Mouse (Mus musculus) testis, adult 2 months (tissue): Measurements from ENCODE around the gene Irf9. TPM values are rescaled to one million over a fixed set of nuclear protein-coding genes. Genes with fewer than 3 reads are reported as not detected.

Source experiments
- H3K27ac ChIP-seq: fragments of 200-500 bp; 2 replicates; pipeline ENCODE4 v1.5.1; 2012; ENCODE audit warnings: low read depth, low read length; ENCODE audit not compliant: control insufficient read depth, insufficient read depth
- H3K27me3 ChIP-seq: fragments of 200-500 bp; 2 replicates; pipeline ENCODE4 v1.6.1; 2012; ENCODE audit warnings: mild to moderate bottlenecking, low read length, moderate library complexity; ENCODE audit not compliant: control insufficient read depth, insufficient read depth
- H3K36me3 ChIP-seq: fragments of 200-500 bp; 2 replicates; pipeline ENCODE4 v1.6.1; 2012; ENCODE audit warnings: mild to moderate bottlenecking, low read length; ENCODE audit not compliant: control insufficient read depth, insufficient read depth
- H3K4me1 ChIP-seq: fragments of 200-500 bp; 2 replicates; pipeline ENCODE4 v1.6.1; 2012; ENCODE audit warnings: low read length; ENCODE audit not compliant: control insufficient read depth, insufficient read depth
- H3K4me3 ChIP-seq: fragments of 200-500 bp; 2 replicates; pipeline ENCODE4 v1.5.1; 2012; ENCODE audit warnings: low read depth, mild to moderate bottlenecking, low read length, moderate library complexity, mixed read lengths; ENCODE audit not compliant: control insufficient read depth
- CTCF ChIP-seq: fragments of 200-500 bp; IDR thresholded peaks from 2 replicates; pipeline ENCODE4 v1.5.1; 2012; ENCODE audit warnings: low read depth, mild to moderate bottlenecking, inconsistent platforms, low read length, moderate library complexity; ENCODE audit not compliant: control insufficient read depth, insufficient read depth, insufficient replicate concordance
- POLR2A ChIP-seq: fragments of 200-500 bp; IDR thresholded peaks from 2 replicates; pipeline ENCODE4 v1.6.1; 2012; ENCODE audit warnings: low read depth, mild to moderate bottlenecking, inconsistent platforms, low read length, moderate library complexity; ENCODE audit not compliant: control insufficient read depth
- polyA plus RNA-seq: library from polyadenylated mRNA; depleted of rRNA; stranded (reverse); fragments of >200 nt; gene quantifications from 2 replicates; pipeline ENCODE4 v1.2.3, GENCODE M21; 2012; rRNA removed

Irf9 gene
- polyA plus RNA-seq = 4.1 and 4.4 TPM in 2 replicates

GRCm38 (mm10) chr14:55603271-55603632 is at the start of gene Irf9:
TSS of gene Irf9 (plus strand) at chr14:55603571.
- TF ChIP-seq CTCF (no peak), POLR2A (no peak)
- Histone ChIP-seq H3K27ac (peak within 1 kb of the TSS; percentile 86), H3K27me3 (no peaks in the 10 kb centered on the region), H3K4me1 (no peaks in the 10 kb centered on the region; the same call in 1 of the 2 replicates), H3K4me3 (peak within 1 kb of the TSS; percentile 75), H3K36me3 (no peaks in the 10 kb centered on the region)

DNA sequence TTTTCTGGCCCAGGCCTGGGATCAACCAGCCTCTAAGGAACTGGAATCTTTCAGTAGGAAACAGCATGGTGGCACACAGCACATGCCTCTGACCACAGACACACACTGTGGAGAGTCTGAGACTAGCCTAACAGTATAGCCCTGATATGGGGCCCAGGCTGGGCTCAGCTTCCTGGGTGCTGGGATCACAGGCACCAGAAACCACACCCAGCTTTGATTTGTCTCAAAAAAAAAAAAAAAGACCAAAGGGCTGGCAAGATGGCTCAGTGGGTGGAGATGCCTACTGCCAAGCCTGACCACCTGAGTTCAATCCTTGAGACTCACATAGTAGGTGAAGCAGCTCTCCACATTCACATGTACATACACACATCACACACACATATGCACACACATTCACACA is 48.7 kb upstream of the Irf9 start:
- Histone ChIP-seq H3K27me3 (no peaks in the 10 kb centered on the region), H3K4me1 (no peaks in the 10 kb centered on the region), H3K27ac (no peak overlapping the region), H3K36me3 (no peaks in the 10 kb centered on the region), H3K4me3 (no peak overlapping the region)
- no peak for TF ChIP-seq CTCF
- no peak for TF ChIP-seq POLR2A

GRCm38 (mm10) chr14:55555788-55556187 is 47.6 kb upstream of the Irf9 start:
- Histone ChIP-seq H3K4me3 (no peak overlapping the region), H3K27ac (no peak overlapping the region), H3K36me3 (no peaks in the 10 kb centered on the region), H3K27me3 (no peaks in the 10 kb centered on the region), H3K4me1 (no peaks in the 10 kb centered on the region)
- TF ChIP-seq POLR2A (no peak), CTCF (no peak)

- TF ChIP-seq CTCF (peak; percentile 67; the same call in 1 of the 2 replicates), POLR2A (no peak)
- no peaks in the 10 kb centered on the region for H3K36me3 ChIP-seq
- H3K27me3 ChIP-seq = no peaks in the 10 kb centered on the region
- H3K4me3 ChIP-seq = no peak overlapping the region
- H3K27ac ChIP-seq = no peak overlapping the region
- H3K4me1 ChIP-seq = peaks cover 10% of the 10 kb centered on the region
These were observed 46.4 kb upstream of the Irf9 start for GRCm38 (mm10) chr14:55557003-55557402.

DNA sequence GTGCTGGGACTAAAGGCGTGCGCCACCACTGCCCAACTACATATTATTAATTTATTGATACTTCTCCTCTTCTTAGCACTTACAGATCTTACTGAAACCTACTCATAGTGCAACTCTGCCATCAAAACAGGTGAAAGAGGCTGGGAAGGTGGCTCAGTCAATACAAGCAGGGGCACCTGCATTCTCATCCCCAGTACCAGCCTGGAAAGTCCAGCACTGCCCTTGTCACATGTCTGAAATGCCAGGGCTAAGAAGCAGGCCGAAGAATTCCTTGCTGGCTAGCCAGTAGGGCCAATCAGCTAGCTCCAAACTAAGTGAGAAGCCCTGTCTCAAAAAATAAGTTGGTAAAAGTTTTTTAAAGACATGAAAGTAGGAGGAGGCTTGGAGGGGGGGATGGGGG is 45.8 kb upstream of the Irf9 start:
- Histone ChIP-seq H3K36me3 (no peaks in the 10 kb centered on the region), H3K27me3 (no peaks in the 10 kb centered on the region), H3K27ac (no peak overlapping the region; the same call in 1 of the 2 replicates), H3K4me1 (peaks cover 12% of the 10 kb centered on the region), H3K4me3 (no peak overlapping the region)
- TF ChIP-seq CTCF = no peak
- no peak for TF ChIP-seq POLR2A

DNA sequence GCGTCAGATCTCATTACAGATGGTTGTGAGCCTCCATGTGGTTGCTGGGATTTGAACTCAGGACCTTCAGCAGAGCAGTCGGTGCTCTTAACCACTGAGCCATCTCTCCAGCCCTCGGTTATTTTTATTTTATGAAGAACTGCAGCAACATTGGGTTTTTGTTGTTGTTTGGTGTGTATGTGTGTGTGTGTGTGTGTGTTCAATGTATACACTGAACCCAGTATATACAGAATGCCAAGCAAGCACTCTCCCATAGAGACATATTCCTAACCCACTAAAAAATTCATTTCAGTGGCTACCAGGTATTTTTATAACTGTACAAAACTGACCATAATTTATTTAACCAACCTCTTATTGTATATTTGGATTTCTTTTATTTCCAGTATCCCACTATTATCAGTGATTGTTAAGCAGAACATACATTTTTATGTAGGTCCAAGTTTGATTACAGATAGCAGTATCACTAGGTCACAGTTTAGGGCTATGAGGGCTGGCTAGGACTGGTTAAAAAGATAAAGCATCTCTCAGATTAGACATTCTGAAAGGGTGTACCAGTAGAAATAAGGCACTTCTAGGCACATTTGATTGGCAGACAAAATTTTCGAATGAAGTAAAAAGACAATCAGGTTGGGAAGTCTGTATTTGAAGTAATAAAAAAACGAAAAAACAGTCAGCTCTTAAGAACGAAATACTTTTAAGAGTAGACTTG is 44.5 kb upstream of the Irf9 start:
- H3K36me3 ChIP-seq = peaks cover 3% of the 10 kb centered on the region
- no peak overlapping the region for H3K4me3 ChIP-seq
- H3K27ac ChIP-seq = no peak overlapping the region
- peaks cover 12% of the 10 kb centered on the region for H3K4me1 ChIP-seq
- H3K27me3 ChIP-seq = no peaks in the 10 kb centered on the region
- no peak for TF ChIP-seq CTCF
- no peak for TF ChIP-seq POLR2A

DNA sequence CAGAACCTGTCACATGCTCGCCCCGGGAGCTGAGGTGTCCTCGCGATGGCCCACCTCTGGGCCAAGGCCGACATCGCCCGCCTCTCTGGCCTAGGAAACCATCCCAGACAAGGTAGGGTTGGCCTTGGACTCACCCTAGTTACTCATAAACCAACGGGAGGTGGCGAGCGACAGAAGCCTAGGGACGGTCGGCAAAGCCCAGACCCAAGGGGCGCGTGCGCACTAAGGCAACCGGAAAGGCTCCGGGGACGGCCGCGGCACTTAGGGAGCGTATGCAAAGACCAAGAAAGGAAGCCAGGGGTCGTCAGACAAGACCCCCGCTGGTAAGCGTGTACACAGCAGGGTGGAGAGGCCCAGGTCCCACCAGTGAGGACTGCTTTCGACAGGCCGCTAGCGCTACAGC is 43.6 kb upstream of the Irf9 start, which contains the start of gene Dcaf11:
Gene Dcaf11 (plus strand): TSS at position 208 of the 403 bp plus-strand sequence.
- TF ChIP-seq POLR2A = peak; percentile 68
- TF ChIP-seq CTCF = 0 out of 2 replicates have a peak, but pooled peaks have one; percentile 7
- H3K4me3 ChIP-seq = peak within 1 kb of the TSS; percentile 89
- peaks cover 12% of the 10 kb centered on the region for H3K4me1 ChIP-seq

More for the DNA sequence above, 43.6 kb upstream of the Irf9 start, which contains the start of gene Dcaf11:
- peaks cover 6% of the 10 kb centered on the region for H3K36me3 ChIP-seq
- peak within 1 kb of the TSS; percentile 96 for H3K27ac ChIP-seq
- no peaks in the 10 kb centered on the region for H3K27me3 ChIP-seq
